Mouse (Mus musculus): ENCODE data around the gene Ppp1r36.

- TF ChIP-seq POLR2A (IDR thresholded peaks at IDR 0.05; ENCODE audit: borderline replicate concordance, extremely low read depth, low read depth, low read length) (no peak), CTCF (IDR thresholded peaks at IDR 0.05; ENCODE audit: insufficient read depth, low read length) (no peak)
Measured at GRCm38 (mm10) chr12:76372046-76372445, 45.3 kb upstream of the Ppp1r36 start.

Data from lung, adult 2 months (tissue).